ENCODE assay signal across 11 mouse cellular contexts in genomic region chr17:42934068-42934467, GRCm38 (mm10). TPM values are rescaled to one million over a fixed set of nuclear protein-coding genes. Genes with fewer than 3 reads are reported as not detected.
DNase-seq lines count a peak whose midpoint lies in the region; ATAC-seq and TF ChIP-seq lines count a peak whose summit lies in the region.
"Had no signal": no experiment of that assay in that cellular context is flagged by ENCODE, and none has a peak within 500 bp of the region (broad histone marks: within the 10 kb centered on the region; RNA-seq: fewer than 3 reads in every experiment).

No protein-coding gene starts in this region.

- DNase-seq in left cerebral cortex, adult 2 months (ENCODE audit: extremely low spot score in 1 of 2, low spot score in 2 of 2) = peak; percentile 11 to 14
- DNase-seq in left cerebral cortex, adult 9 months (ENCODE audit: low spot score in 2 of 2) = no peak
- peak; percentile 24 for DNase-seq in adrenal gland, postnatal 14 days
- DNase-seq in right cerebral cortex, postnatal 14 days = peak; percentile 37
- DNase-seq in layer of hippocampus, postnatal 36 days = no peak
- DNase-seq in layer of hippocampus, adult 9-10 months (ENCODE audit: low spot score) = no peak
- DNase-seq in neural tube, embryonic 10.5 days (ENCODE audit: extremely low spot score, low spot score) = no peak

- H3K27me3 ChIP-seq in intestine, postnatal 0 days (replicated peaks; ENCODE audit: control insufficient read depth, insufficient read depth, low read length) = no peaks in the 10 kb centered on the region

- peak; percentile 46 for ATAC-seq in intestine, postnatal 0 days
- ATAC-seq: inflammation-experienced regulatory T-cells, adult 6 months had no signal

- intact Hi-C loops in left cerebral cortex, adult 2 months (cut with DNase I) = no loop called here

- H3K9ac ChIP-seq in intestine, postnatal 0 days (ENCODE audit: low read depth, low read length) = no peak overlapping the region

- 21% methylated on average over 3 of the region's 3 CpGs for WGBS in intestine, postnatal 0 days

- no peak overlapping the region for H3K27ac ChIP-seq in left cerebral cortex, adult 2 months
- H3K27ac ChIP-seq in intestine, postnatal 0 days (ENCODE audit: low read depth, low read length) = peak overlapping the region; percentile 29

- H3K36me3 ChIP-seq in intestine, postnatal 0 days (ENCODE audit: control insufficient read depth, insufficient read depth) = no peaks in the 10 kb centered on the region

- no peaks in the 10 kb centered on the region for H3K9me3 ChIP-seq in intestine, postnatal 0 days (ENCODE audit: control insufficient read depth)

- no peak overlapping the region for H3K4me3 ChIP-seq in left cerebral cortex, adult 2 months
- no peak overlapping the region for H3K4me3 ChIP-seq in intestine, postnatal 0 days (ENCODE audit: low read depth, low read length)

- no peaks in the 10 kb centered on the region for H3K4me1 ChIP-seq in intestine, postnatal 0 days (replicated peaks; ENCODE audit: control insufficient read depth, insufficient read depth, low read length)

- H3K4me2 ChIP-seq in intestine, postnatal 0 days (replicated peaks; ENCODE audit: low read depth) = no peak overlapping the region
- H3K4me2 ChIP-seq: heart, embryonic 11.5 days; liver, embryonic 11.5 days had no signal

- TF ChIP-seq CTCF in left cerebral cortex, adult 2 months (IDR thresholded peaks at IDR 0.05) = no peak
- no peak for TF ChIP-seq CTCF in intestine, postnatal 0 days (IDR thresholded peaks at IDR 0.05; ENCODE audit: low read depth)

RNA-seq across cellular contexts. Expression of gene Cd2ap, which starts 57.6 kb away (rescaled TPM):
- 10 to 100 TPM; 19.5 to 25.6 TPM for total RNA-seq in left cerebral cortex, adult 2 months (2021)
- 62.9 and 71.5 TPM in 2 replicates for total RNA-seq in adrenal gland, postnatal 14 days (2021)
- 37.4 and 42.6 TPM in 2 replicates for polyA plus RNA-seq in intestine, postnatal 0 days (2015; fragmentation: Nextera tagmentation; extraction: Ambion mirVana)
- 10 to 100 TPM; 19.8 to 23.6 TPM for total RNA-seq in layer of hippocampus, postnatal 36 days (2021)

Comparison
In these comparisons a context has a peak if more than half of its experiments do, and no peak if none do; other contexts are left out.
1. DNase-seq: peak in left cerebral cortex, adult 2 months (2 of 2), adrenal gland, postnatal 14 days (single experiment) and right cerebral cortex, postnatal 14 days (single experiment); none in left cerebral cortex, adult 9 months (0 of 2), layer of hippocampus, postnatal 36 days (0 of 2), layer of hippocampus, adult 9-10 months (single experiment) and neural tube, embryonic 10.5 days (single experiment).